Mouse (Mus musculus): ENCODE measurements around the gene Car12. TPM values are rescaled to one million over a fixed set of nuclear protein-coding genes. Genes with fewer than 3 reads are reported as not detected.
A peak's percentile ranks its signal among the peaks of the same experiment; 100 is the strongest.
"Not testable (repeated sequence)": the region's sequence is repeated elsewhere in the genome, so short reads cannot be mapped to it uniquely, and the experiment has no call there.

The Car12 gene
- total and polyA plus RNA-seq, 2 experiments from 2014 or later: 0.32 to 6.6 TPM

DNA sequence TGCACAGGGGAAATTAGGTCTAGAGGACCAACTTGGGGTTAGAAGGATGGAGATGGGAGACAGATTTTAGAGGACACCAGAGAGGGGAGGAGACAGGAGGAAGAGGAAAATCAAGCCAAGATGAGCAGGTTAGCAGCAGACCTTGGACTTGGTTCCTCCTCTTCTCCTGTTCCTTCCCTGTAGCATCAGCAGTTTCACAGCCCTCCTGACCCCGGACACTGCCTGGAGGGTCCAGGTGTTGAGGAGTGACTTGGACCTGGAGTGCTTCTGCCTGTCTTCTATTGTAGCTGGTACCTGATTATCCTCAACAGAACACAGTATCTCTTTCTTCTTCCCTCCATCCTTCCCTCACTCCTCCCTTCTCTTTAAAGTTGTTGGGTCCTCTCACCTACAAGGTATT is 55.2 kb downstream of the Car12 start:
- no peak overlapping the region for H3K4me2 ChIP-seq (ENCODE audit: low read depth, low read length, poor library complexity, severe bottlenecking)
- H3K27me3 ChIP-seq (ENCODE audit: insufficient read depth, low read length): no peaks in the 10 kb centered on the region
- no peak overlapping the region for H3K4me3 ChIP-seq (ENCODE audit: low read depth, low read length)
- ATAC-seq (ENCODE audit: low FRiP score) (no peak), DNase-seq (ENCODE audit: low spot score) (no peak)
- no peaks in the 10 kb centered on the region for H3K4me1 ChIP-seq (ENCODE audit: insufficient read depth, low read length)
- no peaks in the 10 kb centered on the region for H3K9me3 ChIP-seq (ENCODE audit: low read length)
- no peaks in the 10 kb centered on the region for H3K36me3 ChIP-seq (ENCODE audit: insufficient read depth, low read length)
- H3K9ac ChIP-seq (replicated peaks; ENCODE audit: low read length, poor library complexity, severe bottlenecking): no peak overlapping the region
- no peak for TF ChIP-seq CTCF (IDR thresholded peaks at IDR 0.05)
- no peak overlapping the region for H3K27ac ChIP-seq (ENCODE audit: low read depth, low read length)
- 83% methylated on average over 1 of the region's 1 CpGs for WGBS

DNA sequence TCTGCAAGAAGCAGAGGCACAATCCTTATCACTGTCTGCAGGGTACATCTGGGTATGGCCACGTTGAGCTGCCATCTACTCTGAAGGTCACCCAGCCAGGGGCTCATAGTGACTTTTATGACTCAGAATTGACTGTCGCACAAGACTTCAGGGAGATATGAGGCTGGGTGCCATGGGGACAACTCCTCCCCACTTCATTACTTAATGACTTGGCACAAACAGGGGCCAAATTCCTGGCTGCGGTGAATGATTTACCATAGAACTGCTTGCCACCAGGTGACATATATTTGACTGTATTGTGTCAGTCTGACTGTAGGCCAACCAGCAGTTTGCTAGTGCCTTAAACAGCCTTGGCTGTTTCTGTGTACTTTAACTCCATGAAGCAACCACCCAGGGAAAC is 55.8 kb downstream of the Car12 start:
- no peaks in the 10 kb centered on the region for H3K9me3 ChIP-seq (ENCODE audit: low read length)
- H3K27ac ChIP-seq (ENCODE audit: low read depth, low read length): no peak overlapping the region
- H3K27me3 ChIP-seq (ENCODE audit: insufficient read depth, low read length): no peaks in the 10 kb centered on the region
- 82% methylated on average over 3 of the region's 3 CpGs for WGBS
- no peaks in the 10 kb centered on the region for H3K4me1 ChIP-seq (ENCODE audit: insufficient read depth, low read length)
- no peak overlapping the region for H3K9ac ChIP-seq (replicated peaks; ENCODE audit: low read length, poor library complexity, severe bottlenecking)
- DNase-seq (ENCODE audit: low spot score): no peak
- no peak for TF ChIP-seq CTCF (IDR thresholded peaks at IDR 0.05)
- H3K4me2 ChIP-seq (ENCODE audit: low read depth, low read length, poor library complexity, severe bottlenecking): no peak overlapping the region
- ATAC-seq (ENCODE audit: low FRiP score): no peak
- no peaks in the 10 kb centered on the region for H3K36me3 ChIP-seq (ENCODE audit: insufficient read depth, low read length)
- H3K4me3 ChIP-seq (ENCODE audit: low read depth, low read length): no peak overlapping the region

DNA sequence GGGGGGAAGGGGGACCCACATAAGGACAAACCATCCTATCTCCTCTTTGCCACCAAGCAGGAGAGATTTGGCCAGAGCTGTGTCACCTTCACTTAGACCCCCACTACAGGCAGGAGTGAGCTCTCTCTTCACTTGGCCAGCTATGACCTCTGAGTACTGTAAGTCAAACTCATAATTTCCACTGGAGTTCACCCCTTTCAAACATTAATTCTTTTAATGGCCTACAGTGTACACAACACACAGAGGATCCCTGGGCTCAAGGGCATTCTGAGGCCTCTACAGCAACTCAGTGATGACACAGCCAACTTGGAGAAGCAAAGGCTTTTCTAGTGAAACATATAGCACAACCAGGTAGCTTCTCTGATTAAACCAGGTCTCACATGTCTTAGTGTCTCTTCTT is 57.2 kb downstream of the Car12 start:
- H3K36me3 ChIP-seq (ENCODE audit: insufficient read depth, low read length): no peaks in the 10 kb centered on the region
- H3K4me3 ChIP-seq (ENCODE audit: low read depth, low read length): no peak overlapping the region
- TF ChIP-seq CTCF (IDR thresholded peaks at IDR 0.05): no peak
- ATAC-seq (ENCODE audit: low FRiP score) (no peak), DNase-seq (ENCODE audit: low spot score) (no peak)
- H3K4me1 ChIP-seq (ENCODE audit: insufficient read depth, low read length): no peaks in the 10 kb centered on the region
- no peak overlapping the region for H3K27ac ChIP-seq (ENCODE audit: low read depth, low read length)
- no peaks in the 10 kb centered on the region for H3K27me3 ChIP-seq (ENCODE audit: insufficient read depth, low read length)
- no peak overlapping the region for H3K4me2 ChIP-seq (ENCODE audit: low read depth, low read length, poor library complexity, severe bottlenecking)
- H3K9ac ChIP-seq (replicated peaks; ENCODE audit: low read length, poor library complexity, severe bottlenecking): no peak overlapping the region
- H3K9me3 ChIP-seq (ENCODE audit: low read length): no peaks in the 10 kb centered on the region

DNA sequence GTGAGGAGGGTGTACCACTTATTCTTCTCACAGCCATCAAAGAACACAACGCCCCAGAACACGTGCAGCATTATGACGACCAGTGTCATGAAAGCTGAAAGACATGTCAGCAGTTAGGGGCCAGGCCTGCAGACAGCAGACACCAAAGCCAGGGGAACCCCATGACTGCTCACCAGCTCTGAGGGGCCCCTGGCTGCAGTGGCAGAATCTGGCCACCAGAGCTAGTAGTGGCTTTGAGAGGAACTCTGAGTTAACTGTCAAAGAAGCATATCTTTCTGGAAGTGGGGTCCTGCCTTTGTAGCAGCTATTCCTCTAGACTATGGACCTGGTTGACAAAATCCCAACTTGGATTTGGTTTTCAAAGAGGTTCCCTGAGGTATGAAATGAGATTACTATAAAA is 71.1 kb downstream of the Car12 start:
- peak; percentile 40 for TF ChIP-seq CTCF (IDR thresholded peaks at IDR 0.05)
- not testable (repeated sequence) for DNase-seq (ENCODE audit: low spot score); H3K36me3 ChIP-seq (ENCODE audit: insufficient read depth, low read length); H3K27me3 ChIP-seq (ENCODE audit: insufficient read depth, low read length); H3K9me3 ChIP-seq (ENCODE audit: low read length); H3K27ac ChIP-seq (ENCODE audit: low read depth, low read length); H3K4me3 ChIP-seq (ENCODE audit: low read depth, low read length); ATAC-seq (ENCODE audit: low FRiP score); H3K4me1 ChIP-seq (ENCODE audit: insufficient read depth, low read length); H3K9ac ChIP-seq (replicated peaks; ENCODE audit: low read length, poor library complexity, severe bottlenecking); H3K4me2 ChIP-seq (ENCODE audit: low read depth, low read length, poor library complexity, severe bottlenecking)
- no CpG with 5 or more reads among the region's 3 CpGs for WGBS

- ATAC-seq (ENCODE audit: low FRiP score) (no peak), DNase-seq (ENCODE audit: low spot score) (peak; percentile 81)
- Histone ChIP-seq H3K9me3 (ENCODE audit: low read length) (no peaks in the 10 kb centered on the region), H3K36me3 (ENCODE audit: insufficient read depth, low read length) (no peaks in the 10 kb centered on the region), H3K9ac (replicated peaks; ENCODE audit: low read length, poor library complexity, severe bottlenecking) (no peak overlapping the region), H3K4me1 (ENCODE audit: insufficient read depth, low read length) (no peaks in the 10 kb centered on the region), H3K4me3 (ENCODE audit: low read depth, low read length) (no peak overlapping the region), H3K4me2 (ENCODE audit: low read depth, low read length, poor library complexity, severe bottlenecking) (no peak overlapping the region), H3K27me3 (ENCODE audit: insufficient read depth, low read length) (no peaks in the 10 kb centered on the region), H3K27ac (ENCODE audit: low read depth, low read length) (no peak overlapping the region)
- WGBS: 4% methylated on average over 2 of the region's 2 CpGs
- TF ChIP-seq CTCF (IDR thresholded peaks at IDR 0.05): peak; percentile 89
Observed at GRCm38 (mm10) chr9:66787821-66788220, 74.3 kb downstream of the Car12 start.

DNA sequence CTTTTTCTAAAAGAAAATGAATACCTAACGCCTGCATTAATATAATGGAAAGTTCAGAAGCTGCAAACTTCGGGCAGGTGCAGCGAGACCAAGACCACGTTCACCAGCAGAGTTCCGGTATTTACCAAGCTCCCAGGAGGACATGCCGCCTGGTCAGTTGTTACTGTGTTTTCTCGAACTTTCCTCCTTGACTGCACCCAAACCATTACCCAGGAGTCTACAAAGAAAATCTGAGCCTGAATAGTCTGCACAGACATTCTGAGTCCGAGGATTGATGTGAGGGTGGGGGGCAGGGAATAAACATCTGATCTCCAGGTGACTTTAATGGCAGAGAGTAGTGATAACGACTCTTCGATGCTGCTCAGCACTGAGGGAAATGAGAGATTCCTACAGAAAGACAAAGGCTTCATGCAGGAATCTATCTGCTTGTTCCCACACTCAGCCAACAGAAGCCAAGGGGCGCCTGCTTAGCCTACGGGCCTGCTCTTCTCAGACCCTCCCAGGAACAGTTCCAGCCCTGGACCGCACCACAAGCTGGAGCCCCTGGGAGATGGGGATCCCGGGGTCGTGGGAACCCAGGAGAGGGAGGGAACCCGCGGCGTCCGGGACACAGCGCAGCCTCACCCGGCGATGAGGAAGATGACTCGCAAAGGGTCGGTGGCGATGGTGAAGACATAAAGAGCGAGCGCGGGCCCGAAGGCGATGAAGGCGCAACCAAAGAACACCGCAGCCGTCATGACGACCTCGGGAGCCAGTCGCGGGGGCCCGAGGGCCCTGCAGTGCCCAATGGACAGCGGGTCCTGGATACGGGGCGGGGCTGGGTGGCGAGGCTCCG is 81.4 kb downstream of the Car12 start:
- Histone ChIP-seq H3K27me3 (ENCODE audit: insufficient read depth, low read length) (no peaks in the 10 kb centered on the region), H3K4me3 (ENCODE audit: low read depth, low read length) (peak overlapping the region; percentile 83), H3K4me1 (ENCODE audit: insufficient read depth, low read length) (no peaks in the 10 kb centered on the region), H3K27ac (ENCODE audit: low read depth, low read length) (peak overlapping the region; percentile 85), H3K4me2 (ENCODE audit: low read depth, low read length, poor library complexity, severe bottlenecking) (peak overlapping the region; percentile 66), H3K9me3 (ENCODE audit: low read length) (no peaks in the 10 kb centered on the region), H3K9ac (replicated peaks; ENCODE audit: low read length, poor library complexity, severe bottlenecking) (peak overlapping the region; percentile 86), H3K36me3 (ENCODE audit: insufficient read depth, low read length) (no peaks in the 10 kb centered on the region)
- peak; percentile 65 for DNase-seq (ENCODE audit: low spot score)
- 1% methylated on average over 43 of the region's 43 CpGs for WGBS
- no peak for TF ChIP-seq CTCF (IDR thresholded peaks at IDR 0.05)
- ATAC-seq (ENCODE audit: low FRiP score): peak; percentile 67

Measured in midbrain, postnatal 0 days (tissue).